Mouse (Mus musculus): Measurements from ENCODE around the gene Midn. TPM values are rescaled to one million over a fixed set of nuclear protein-coding genes. Genes with fewer than 3 reads are reported as not detected.

Gene Midn
- polyA plus RNA-seq, 1 experiment: 372 TPM

GRCm38 (mm10) chr10:80153713-80154112, 5.6 kb downstream of the Midn start:
- 87% methylated on average over 19 of the region's 19 CpGs for WGBS
- Histone ChIP-seq H3K4me1 (ENCODE audit: control insufficient read depth, insufficient read depth, insufficient read length, low read length) (peaks cover 47% of the 10 kb centered on the region), H3K4me3 (ENCODE audit: low read depth, low read length) (no peak overlapping the region), H3K36me3 (ENCODE audit: control insufficient read depth, insufficient read depth, low read length) (peaks cover 82% of the 10 kb centered on the region), H3K27ac (ENCODE audit: insufficient read depth, low read depth, low read length) (no peak overlapping the region), H3K27me3 (ENCODE audit: control insufficient read depth, insufficient read depth, low read length) (no peaks in the 10 kb centered on the region)
- TF ChIP-seq POLR2A (IDR thresholded peaks at IDR 0.05; ENCODE audit: low read depth, low read length) (no peak), CTCF (IDR thresholded peaks at IDR 0.05; ENCODE audit: extremely low read depth, insufficient read length, insufficient replicate concordance, low read depth, low read length) (no peak)

DNA sequence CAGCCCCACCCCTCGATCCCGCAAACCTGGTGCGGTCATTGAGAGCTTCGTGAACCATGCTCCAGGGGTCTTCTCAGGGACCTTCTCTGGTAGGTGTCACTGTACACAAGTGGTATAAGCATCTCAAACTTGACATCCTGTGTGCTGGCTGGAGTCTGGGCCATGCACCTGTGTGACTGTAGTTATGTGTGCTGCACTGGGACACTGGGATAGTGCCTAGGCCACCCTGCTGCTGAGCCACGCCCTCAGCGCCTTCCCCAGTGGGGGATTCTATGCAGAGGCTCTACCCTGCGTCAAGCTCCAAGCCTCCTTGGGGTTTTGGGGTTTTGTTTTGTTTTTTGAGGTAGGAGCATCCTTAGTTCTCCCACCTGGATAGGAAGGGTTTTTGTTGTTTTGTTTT, 6.3 kb downstream of the Midn start:
- Histone ChIP-seq H3K36me3 (ENCODE audit: control insufficient read depth, insufficient read depth, low read length) (peaks cover 82% of the 10 kb centered on the region), H3K4me3 (ENCODE audit: low read depth, low read length) (no peak overlapping the region), H3K4me1 (ENCODE audit: control insufficient read depth, insufficient read depth, insufficient read length, low read length) (peaks cover 54% of the 10 kb centered on the region), H3K27me3 (ENCODE audit: control insufficient read depth, insufficient read depth, low read length) (no peaks in the 10 kb centered on the region), H3K27ac (ENCODE audit: insufficient read depth, low read depth, low read length) (no peak overlapping the region)
- TF ChIP-seq POLR2A (IDR thresholded peaks at IDR 0.05; ENCODE audit: low read depth, low read length) (no peak), CTCF (IDR thresholded peaks at IDR 0.05; ENCODE audit: extremely low read depth, insufficient read length, insufficient replicate concordance, low read depth, low read length) (no peak)
- WGBS: 85% methylated on average over 7 of the region's 7 CpGs

GRCm38 (mm10) chr10:80155277-80155676, 7.2 kb downstream of the Midn start:
- H3K27me3 ChIP-seq (ENCODE audit: control insufficient read depth, insufficient read depth, low read length): no peaks in the 10 kb centered on the region
- H3K4me1 ChIP-seq (ENCODE audit: control insufficient read depth, insufficient read depth, insufficient read length, low read length): peaks cover 60% of the 10 kb centered on the region
- peaks cover 74% of the 10 kb centered on the region for H3K36me3 ChIP-seq (ENCODE audit: control insufficient read depth, insufficient read depth, low read length)
- H3K4me3 ChIP-seq (ENCODE audit: low read depth, low read length): no peak overlapping the region
- WGBS: 83% methylated on average over 1 of the region's 1 CpGs
- no peak overlapping the region for H3K27ac ChIP-seq (ENCODE audit: insufficient read depth, low read depth, low read length)
- TF ChIP-seq CTCF (IDR thresholded peaks at IDR 0.05; ENCODE audit: extremely low read depth, insufficient read length, insufficient replicate concordance, low read depth, low read length) (no peak), POLR2A (IDR thresholded peaks at IDR 0.05; ENCODE audit: low read depth, low read length) (no peak)

DNA sequence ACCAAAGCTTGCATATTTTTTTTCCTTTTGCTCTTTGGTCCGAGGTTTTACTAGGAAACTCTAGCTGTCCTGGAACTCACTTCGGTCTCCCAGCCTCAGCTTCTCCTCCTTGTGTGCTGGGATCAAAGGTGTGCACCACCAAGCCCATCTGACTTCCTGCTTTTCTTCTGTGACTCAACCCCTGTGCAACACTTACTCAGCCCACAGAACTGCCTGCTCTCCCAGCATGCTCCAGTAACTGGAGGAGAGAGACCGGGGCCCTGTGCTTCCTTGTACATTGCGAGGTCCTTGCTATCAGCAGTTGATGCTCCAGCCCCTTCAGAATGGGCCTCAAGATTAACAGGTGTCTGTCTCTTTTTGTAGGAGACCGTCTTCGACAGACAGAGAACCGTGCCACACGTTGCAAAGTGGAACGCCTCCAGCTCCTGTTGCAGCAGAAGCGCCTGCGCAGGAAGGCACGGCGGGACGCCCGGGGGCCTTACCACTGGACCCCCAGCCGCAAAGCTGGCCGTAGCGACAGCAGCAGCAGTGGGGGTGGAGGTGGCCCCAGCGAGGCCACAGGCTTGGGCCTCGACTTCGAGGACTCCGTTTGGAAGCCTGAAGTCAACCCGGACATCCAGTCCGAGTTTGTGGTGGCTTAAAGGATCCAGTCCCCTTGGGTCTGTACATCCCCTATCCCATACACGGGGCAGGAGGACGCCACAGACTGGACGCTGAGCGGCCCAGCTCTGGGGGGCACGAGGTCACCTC, 8.1 kb downstream of the Midn start:
- no peak overlapping the region for H3K4me3 ChIP-seq (ENCODE audit: low read depth, low read length)
- peaks cover 65% of the 10 kb centered on the region for H3K36me3 ChIP-seq (ENCODE audit: control insufficient read depth, insufficient read depth, low read length)
- peaks cover 65% of the 10 kb centered on the region for H3K4me1 ChIP-seq (ENCODE audit: control insufficient read depth, insufficient read depth, insufficient read length, low read length)
- TF ChIP-seq POLR2A (IDR thresholded peaks at IDR 0.05; ENCODE audit: low read depth, low read length) (no peak), CTCF (IDR thresholded peaks at IDR 0.05; ENCODE audit: extremely low read depth, insufficient read length, insufficient replicate concordance, low read depth, low read length) (peak; percentile 15; the same call in 1 of the 2 replicates)
- no peaks in the 10 kb centered on the region for H3K27me3 ChIP-seq (ENCODE audit: control insufficient read depth, insufficient read depth, low read length)
- H3K27ac ChIP-seq (ENCODE audit: insufficient read depth, low read depth, low read length): peak overlapping the region; percentile 17; the same call in 1 of the 2 replicates
- WGBS: 79% methylated on average over 29 of the region's 29 CpGs

- H3K36me3 ChIP-seq (ENCODE audit: control insufficient read depth, insufficient read depth, low read length): peaks cover 60% of the 10 kb centered on the region
- no peaks in the 10 kb centered on the region for H3K27me3 ChIP-seq (ENCODE audit: control insufficient read depth, insufficient read depth, low read length)
- H3K4me1 ChIP-seq (ENCODE audit: control insufficient read depth, insufficient read depth, insufficient read length, low read length): peaks cover 66% of the 10 kb centered on the region
- TF ChIP-seq POLR2A (IDR thresholded peaks at IDR 0.05; ENCODE audit: low read depth, low read length): no peak
- no peak for TF ChIP-seq CTCF (IDR thresholded peaks at IDR 0.05; ENCODE audit: extremely low read depth, insufficient read length, insufficient replicate concordance, low read depth, low read length)
- H3K27ac ChIP-seq (ENCODE audit: insufficient read depth, low read depth, low read length): peak overlapping the region; percentile 17; the same call in 1 of the 2 replicates
- H3K4me3 ChIP-seq (ENCODE audit: low read depth, low read length): no peak overlapping the region
- WGBS: 85% methylated on average over 7 of the region's 7 CpGs
These were observed 8.6 kb downstream of the Midn start for GRCm38 (mm10) chr10:80156752-80157053.

GRCm38 (mm10) chr10:80157141-80157929, 9.3 kb downstream of the Midn start:
- no peaks in the 10 kb centered on the region for H3K27me3 ChIP-seq (ENCODE audit: control insufficient read depth, insufficient read depth, low read length)
- peaks cover 54% of the 10 kb centered on the region for H3K36me3 ChIP-seq (ENCODE audit: control insufficient read depth, insufficient read depth, low read length)
- no peak for TF ChIP-seq CTCF (IDR thresholded peaks at IDR 0.05; ENCODE audit: extremely low read depth, insufficient read length, insufficient replicate concordance, low read depth, low read length)
- TF ChIP-seq POLR2A (IDR thresholded peaks at IDR 0.05; ENCODE audit: low read depth, low read length): no peak
- 74% methylated on average over 15 of the region's 15 CpGs for WGBS
- no peak overlapping the region for H3K27ac ChIP-seq (ENCODE audit: insufficient read depth, low read depth, low read length)
- H3K4me1 ChIP-seq (ENCODE audit: control insufficient read depth, insufficient read depth, insufficient read length, low read length): peaks cover 65% of the 10 kb centered on the region
- H3K4me3 ChIP-seq (ENCODE audit: low read depth, low read length): no peak overlapping the region
